Mouse (Mus musculus): ENCODE data around the gene Sema3b.

DNA sequence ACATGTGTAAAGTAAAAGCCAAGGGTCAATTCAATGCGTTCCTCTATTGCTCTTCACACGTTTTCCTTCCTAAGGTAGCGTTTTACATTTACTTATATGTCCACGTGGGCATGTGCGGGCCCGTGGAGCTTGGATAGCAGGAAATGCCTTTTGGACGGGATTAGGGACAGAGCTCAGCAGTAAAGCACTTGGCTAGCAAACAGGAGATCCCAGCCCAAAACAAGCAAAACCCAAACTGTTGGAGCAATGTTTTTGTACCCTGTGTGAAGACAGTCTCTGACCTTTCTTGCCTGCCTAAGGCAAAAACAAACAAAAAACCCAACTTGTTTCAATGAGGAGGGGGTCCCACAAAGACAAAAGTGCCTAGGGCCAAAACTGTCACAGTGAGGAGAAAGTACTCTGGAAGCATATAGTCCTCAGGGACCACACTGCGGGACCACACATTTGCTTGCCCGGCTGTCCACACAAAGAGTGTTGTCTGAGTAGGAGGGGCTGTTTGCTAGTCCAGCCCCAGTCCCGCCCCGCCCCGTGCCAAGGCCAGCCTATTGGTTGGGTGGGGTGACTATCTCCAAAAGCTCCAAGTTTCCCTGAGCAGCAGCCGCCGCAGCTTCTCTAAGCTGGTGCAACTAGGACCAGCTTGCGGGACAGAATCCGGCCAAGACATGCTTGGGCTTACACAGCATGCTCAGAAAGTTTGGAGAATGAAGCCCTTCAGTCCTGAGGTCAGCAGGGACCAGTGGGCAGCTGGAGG, 32.5 kb downstream of the Sema3b start, which contains the start of gene Hyal1:
- TF ChIP-seq CTCF (IDR thresholded peaks at IDR 0.05; ENCODE audit: borderline replicate concordance, insufficient read depth, low read length), result no peak
- peak; percentile 91 for TF ChIP-seq POLR2A (IDR thresholded peaks at IDR 0.05; ENCODE audit: low read depth, low read length)
